Mouse (Mus musculus): ENCODE results near the gene Lmod3. TPM values are rescaled to one million over a fixed set of nuclear protein-coding genes. Genes with fewer than 3 reads are reported as not detected.

Lmod3 gene
- total RNA-seq, 2 experiments from 2014 or later = 62.9 to 66.5 TPM

DNA sequence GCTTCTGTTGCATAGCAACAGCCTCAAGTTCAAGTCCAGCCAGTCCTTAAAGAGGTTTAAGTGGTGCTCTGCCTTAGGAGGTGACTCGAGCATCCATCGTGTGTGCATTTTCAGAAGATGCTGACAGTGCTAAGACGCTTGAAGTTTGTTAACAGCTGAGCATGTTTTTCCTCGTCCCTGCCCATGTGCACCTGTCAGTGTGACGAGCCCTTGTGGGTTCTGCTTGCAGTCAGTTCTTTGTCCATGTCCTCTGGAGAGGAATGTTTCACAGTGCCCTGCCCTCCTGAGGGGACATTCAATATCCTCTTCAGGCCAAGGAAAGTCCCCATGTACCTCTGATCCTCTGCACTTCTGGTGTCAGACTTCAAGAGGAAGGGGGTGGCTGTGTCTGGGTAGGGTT lies 12.5 kb downstream of the Lmod3 start:
- DNase-seq (ENCODE audit: low spot score) = no peak
- intact Hi-C loops (cut with DNase I) = no loop called here

GRCm38 (mm10) chr6:97239360-97239759 lies 13.2 kb downstream of the Lmod3 start:
- intact Hi-C loops (cut with DNase I) = no loop called here
- no peak for DNase-seq (ENCODE audit: low spot score)

GRCm38 (mm10) chr6:97236088-97236487 lies 16.5 kb downstream of the Lmod3 start:
- intact Hi-C loops (cut with DNase I) = no loop called here
- no peak for DNase-seq (ENCODE audit: low spot score)

DNA sequence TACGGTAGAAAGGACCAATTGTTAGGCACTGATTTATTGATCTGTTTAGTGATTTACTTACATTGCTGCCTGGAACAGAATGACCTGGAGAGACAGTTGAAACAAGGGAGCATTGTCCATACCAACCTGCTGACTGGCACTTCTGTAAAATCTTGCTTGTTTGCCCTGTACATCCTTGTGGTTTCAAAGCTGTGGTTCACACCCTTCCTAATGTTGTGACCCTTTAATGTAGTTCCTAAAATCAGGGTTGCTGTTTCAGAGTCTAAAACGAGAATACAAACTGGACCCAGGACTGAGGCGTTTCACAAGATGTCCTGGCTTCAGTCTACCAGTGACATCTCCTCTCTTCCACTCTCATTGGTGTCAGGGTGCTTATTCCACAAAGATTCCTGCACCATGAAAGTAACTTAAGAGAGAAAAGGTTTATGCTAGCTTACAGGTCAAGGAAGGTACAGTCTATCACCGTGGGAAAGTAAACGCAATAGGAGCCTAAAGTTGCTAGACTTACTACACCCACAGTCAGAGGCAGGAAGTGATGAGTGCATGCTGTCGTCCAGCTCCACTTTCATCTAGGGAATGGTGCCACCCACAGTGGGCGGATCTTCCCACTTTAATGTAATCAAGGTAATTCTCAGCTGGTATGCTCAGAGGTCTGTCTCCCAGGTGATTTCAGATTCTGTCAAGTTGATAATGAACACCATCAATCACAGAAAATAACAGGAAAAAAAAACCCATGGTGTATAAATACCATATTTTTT lies 17.5 kb downstream of the Lmod3 start:
- DNase-seq (ENCODE audit: low spot score) = no peak
- intact Hi-C loops (cut with DNase I) = no loop called here

DNA sequence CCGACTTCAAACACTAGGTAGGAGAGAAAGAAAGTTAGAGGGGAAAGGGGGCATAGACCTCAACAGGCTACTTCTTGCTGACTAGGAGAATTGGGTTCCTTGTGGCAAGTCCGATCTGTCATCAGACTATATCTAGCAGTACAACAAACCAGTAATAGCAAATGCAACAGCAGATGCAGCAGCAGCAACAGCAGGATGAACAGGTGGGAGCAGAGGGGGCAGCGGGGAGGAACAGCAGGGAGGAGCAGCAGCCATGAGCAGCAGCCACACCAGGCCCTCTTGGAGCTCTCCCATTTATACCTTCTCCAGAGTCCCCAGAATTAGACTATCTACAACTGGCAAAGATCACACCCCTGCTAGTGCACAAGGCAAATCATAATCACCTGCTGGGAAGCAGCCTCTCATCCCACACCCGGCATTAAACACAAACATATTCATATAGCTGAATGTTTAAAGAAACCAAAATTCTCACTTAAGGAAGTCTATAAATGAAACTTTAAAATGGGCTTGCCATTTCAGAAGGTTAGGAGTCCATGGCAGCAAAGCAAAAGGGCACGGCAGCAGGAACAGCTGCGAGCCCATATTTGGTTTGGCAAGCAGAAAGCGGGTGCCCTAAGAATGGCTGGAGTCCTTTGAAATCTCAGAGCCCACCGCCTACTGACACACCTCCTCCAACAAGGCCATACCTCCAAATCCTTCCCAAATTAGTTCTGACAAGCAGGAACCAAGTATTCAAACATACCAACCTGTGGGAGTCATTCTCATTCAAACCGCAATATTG lies 25.3 kb downstream of the Lmod3 start:
- DNase-seq (ENCODE audit: low spot score) = no peak
- intact Hi-C loops (cut with DNase I) = no loop called here

DNA sequence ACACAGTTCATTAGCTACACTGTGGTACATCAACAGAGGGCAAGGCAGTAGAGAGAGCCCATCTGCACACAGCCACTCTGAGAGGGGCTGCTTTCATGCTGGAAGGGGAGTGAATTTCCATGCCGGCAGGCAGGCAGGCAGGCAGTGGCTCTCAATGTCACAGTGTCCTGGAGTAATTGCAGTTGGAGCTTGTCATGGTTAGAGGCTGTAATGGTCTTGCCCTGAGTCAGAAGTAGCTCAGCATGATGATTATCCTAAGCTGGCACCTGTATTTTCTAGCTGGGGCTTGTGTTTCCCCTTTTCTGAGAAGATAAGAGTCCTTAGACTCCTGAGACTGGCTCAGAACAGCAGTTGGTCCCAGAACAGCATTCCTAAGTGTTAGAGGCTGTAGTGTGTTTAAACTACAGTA lies 26.5 kb downstream of the Lmod3 start:
- intact Hi-C loops (cut with DNase I) = no loop called here
- DNase-seq (ENCODE audit: low spot score) = no peak

DNA sequence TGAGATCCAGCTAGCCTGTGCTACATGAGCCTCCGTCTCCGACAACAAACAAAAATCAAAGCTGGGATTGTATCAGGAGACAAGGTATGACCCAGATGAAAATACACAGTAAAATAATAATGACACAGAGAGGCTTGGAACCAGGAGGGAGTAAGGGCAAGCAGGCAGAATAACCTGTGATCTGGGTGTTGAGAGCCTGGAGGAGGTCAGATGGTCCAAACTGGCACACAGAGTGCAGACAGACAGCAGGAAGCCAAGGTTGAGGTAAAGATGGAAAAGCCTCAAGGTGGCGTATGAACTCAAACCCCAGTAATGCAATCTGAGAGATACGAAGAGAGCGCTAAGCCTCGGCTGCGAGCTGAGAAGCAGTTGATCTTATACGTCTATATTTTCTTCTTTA lies 28.1 kb downstream of the Lmod3 start:
- intact Hi-C loops (cut with DNase I) = no loop called here
- no peak for DNase-seq (ENCODE audit: low spot score)

- intact Hi-C loops (cut with DNase I) = no loop called here
- DNase-seq (ENCODE audit: low spot score) = no peak
Measured at GRCm38 (mm10) chr6:97223566-97223965, 29.0 kb downstream of the Lmod3 start.

- intact Hi-C loops (cut with DNase I) = no loop called here
- DNase-seq (ENCODE audit: low spot score) = no peak
Measured at GRCm38 (mm10) chr6:97222931-97223467, 29.6 kb downstream of the Lmod3 start.

DNA sequence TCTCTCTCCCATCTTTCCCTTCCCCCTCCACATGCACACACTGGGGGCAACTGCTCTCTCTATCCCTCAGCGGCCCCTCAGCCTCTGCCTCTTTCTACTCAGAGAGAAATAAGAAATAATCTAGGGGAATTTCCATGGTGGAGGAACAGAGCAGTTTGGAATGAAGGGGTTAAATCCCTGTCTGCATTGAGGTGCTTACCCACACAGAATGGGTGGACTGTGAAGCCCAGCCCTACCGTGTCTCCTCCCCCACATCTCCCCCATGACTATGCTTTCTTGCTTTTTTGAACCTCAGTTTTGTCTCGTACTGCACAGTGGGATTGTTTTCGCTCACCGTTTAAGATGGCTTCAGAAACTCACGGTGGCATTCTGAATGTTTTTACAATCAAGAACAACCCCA lies 30.2 kb downstream of the Lmod3 start:
- intact Hi-C loops (cut with DNase I) = no loop called here
- DNase-seq (ENCODE audit: low spot score) = no peak

DNA sequence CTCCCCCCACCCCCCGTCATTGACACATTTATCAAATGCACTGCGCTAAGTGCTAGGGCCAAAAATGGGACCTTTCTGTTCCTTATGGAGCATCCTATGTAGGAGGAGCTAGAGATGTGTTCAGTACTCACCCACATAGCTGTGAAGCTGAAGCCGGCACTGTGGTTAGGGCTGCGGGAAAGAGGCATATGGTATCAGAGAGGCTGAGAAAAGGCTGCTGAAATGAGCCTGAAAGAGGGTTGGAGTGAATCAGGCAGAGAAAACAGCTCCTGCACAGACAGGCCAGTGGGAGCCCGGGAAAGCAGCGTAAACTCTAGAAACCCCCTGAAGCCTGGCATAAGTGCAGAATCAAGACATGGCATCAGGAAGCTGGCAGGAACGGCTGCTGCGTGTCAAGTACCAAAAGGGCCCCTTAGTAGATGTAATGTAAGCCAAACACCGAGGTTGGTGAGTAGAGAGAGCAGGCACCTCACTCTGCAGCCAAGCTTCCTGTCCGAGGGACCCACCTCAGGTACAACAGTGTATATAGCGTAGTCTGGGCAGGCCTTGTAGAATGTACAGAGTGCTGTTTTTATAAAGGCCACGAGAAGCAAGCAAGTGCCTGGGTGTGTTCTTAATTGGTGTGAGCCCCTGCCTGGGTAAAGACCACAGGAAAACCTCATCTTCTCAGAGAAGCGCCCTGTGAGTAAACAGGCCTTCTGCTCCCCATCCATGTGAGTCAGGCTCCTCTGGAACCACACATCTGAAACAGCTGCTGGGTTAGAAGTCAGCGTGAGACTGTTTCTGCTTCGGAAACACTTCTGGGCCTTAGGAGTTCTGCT lies 31.1 kb downstream of the Lmod3 start:
- intact Hi-C loops (cut with DNase I) = no loop called here

GRCm38 (mm10) chr6:97220672-97221071 lies 31.9 kb downstream of the Lmod3 start:
- intact Hi-C loops (cut with DNase I) = no loop called here
- DNase-seq (ENCODE audit: low spot score) = no peak

More for the DNA sequence above, 31.1 kb downstream of the Lmod3 start:
- no peak for DNase-seq (ENCODE audit: low spot score)

DNA sequence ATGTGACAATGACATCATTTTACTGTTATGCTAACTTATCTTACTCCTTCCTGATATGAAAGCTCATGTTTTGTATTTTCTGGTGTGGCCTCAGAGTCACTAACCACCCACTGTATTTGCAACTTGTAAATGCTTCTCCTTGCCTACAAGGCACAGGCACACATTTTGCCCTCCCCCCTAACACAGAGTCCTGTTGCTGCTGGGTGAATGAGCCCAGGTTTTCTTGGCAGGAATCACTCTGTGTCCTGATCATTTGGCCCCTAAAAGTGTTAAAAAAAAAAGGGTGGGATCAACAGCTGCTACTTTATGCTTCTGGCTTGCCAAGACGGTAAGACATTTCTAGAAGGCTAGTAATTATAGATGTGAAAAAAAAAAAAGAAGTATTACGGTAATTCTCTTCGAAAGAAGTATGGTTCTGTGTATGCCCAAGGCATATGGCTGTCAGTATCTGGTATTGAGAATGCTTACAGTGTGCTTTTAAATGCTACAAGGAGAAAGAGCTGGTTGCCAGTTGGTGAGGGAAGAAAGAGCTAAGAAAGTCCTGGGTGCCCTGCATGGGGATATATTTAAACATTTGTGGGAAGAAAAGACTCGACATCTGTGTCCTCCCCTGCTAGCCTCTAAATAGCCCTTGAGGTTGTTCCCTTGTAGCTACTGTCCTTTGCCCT lies 36.3 kb downstream of the Lmod3 start:
- DNase-seq (ENCODE audit: low spot score) = no peak
- intact Hi-C loops (cut with DNase I) = no loop called here

GRCm38 (mm10) chr6:97211981-97212380 lies 40.6 kb downstream of the Lmod3 start:
- DNase-seq (ENCODE audit: low spot score) = peak; percentile 55
- intact Hi-C loops (cut with DNase I) = loop anchor here (5.0 kb wide), 1 partner anchor 40 kb away; the partner anchor contains the start of gene Lmod3

GRCm38 (mm10) chr6:97210962-97211601 lies 41.5 kb downstream of the Lmod3 start:
- no peak for DNase-seq (ENCODE audit: low spot score)

DNA sequence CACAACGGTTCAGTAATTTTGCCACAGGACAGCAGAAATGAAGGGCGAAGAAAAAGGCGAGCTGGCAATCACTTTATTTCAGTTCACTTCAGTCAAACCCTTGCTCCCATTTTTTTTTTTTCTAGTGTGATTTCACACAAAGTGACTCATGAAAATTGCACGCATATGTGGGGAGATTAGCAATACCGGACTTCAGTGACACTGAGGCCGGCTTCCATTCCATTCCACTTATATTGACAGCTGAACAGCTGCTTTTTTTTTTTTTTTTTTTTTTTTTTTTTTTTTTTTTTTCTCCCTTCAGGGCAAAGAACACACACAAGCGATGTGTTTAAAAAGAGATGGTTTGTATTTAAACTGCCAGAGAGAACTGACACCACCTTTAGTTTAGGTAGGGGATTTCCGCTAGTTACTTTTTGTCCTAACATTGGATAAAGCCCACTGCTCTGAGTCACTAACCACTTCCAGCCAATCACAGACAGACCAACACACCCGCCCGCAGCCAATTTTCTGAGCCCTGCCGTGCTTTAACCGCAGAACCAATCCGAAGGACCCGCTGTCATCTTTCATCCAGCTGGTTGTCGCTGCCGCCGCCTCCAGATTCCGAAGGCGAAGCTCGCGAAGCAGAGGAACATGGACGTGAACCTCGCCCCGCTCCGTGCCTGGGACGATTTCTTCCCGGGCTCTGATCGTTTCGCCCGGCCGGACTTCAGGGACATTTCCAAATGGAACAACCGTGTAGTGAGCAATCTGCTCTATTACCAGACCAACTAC lies 42.2 kb downstream of the Lmod3 start, which contains the start of gene Arl6ip5:
Arl6ip5 (plus strand) TSS at position 499 of the 771 bp plus-strand sequence.
- peak; percentile 83 for DNase-seq (ENCODE audit: low spot score)
- intact Hi-C loops (cut with DNase I) = loop anchor here (5.0 kb wide), 1 partner anchor 42 kb away; the partner anchor contains the start of gene Lmod3

More at GRCm38 (mm10) chr6:97210962-97211601, 41.5 kb downstream of the Lmod3 start:
- intact Hi-C loops (cut with DNase I) = loop anchor here (5.0 kb wide), 1 partner anchor 41 kb away; the partner anchor contains the start of gene Lmod3

DNA sequence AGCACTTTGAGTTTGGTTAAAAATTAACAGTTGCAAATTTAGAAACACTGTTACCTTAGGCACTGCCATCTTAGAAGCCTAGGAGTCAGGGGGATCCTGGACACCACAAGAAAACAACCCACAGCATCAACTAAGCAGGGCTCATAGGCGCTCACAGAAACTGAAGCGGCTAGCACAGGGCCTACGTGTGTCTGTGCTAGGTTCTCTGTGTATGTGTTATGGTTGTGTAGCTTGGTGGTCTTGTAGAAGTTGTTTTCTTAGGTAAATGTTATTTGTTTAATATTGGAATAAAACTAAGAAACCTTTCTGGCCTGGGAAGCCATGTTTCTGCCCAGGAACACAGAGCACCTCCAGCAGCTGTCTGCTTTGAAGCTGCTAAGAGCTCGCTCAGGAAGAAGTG lies 42.8 kb downstream of the Lmod3 start:
- DNase-seq (ENCODE audit: low spot score) = no peak
- intact Hi-C loops (cut with DNase I) = loop anchor here (5.0 kb wide), 1 partner anchor 43 kb away; the partner anchor contains the start of gene Lmod3

DNA sequence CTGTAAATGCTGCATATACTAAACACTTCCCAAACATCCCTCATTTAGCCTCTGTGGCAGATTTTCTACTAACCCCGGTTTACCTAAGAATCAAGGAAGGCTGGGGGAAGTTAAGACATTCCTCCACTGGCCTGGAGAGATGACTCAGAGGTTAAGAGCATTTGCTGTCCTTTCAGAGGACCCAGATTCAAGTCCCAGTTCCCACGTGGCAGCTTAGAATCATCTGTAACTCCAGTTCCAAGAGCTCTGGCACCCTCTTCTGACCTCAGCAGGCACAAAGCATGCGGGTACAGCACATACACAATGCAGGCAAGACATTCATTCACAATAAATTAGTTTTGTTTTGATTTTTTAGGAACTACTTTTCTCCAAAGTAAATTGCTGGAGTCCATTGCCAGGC lies 43.4 kb downstream of the Lmod3 start:
- DNase-seq (ENCODE audit: low spot score) = no peak
- intact Hi-C loops (cut with DNase I) = no loop called here

All from heart, postnatal 25 days (tissue).